Mouse (Mus musculus): ENCODE data around the gene Gm17651.

- TF ChIP-seq EP300 (IDR thresholded peaks at IDR 0.05) (no peak), CTCF (IDR thresholded peaks at IDR 0.05) (no peak)
Measured at GRCm38 (mm10) chr3:97627893-97628292, 46.6 kb downstream of the Gm17651 start.
